Mouse (Mus musculus): ENCODE measurements around the gene Reep3.

GRCm38 (mm10) chr10:67036542-67036941 is 60.2 kb downstream of the Reep3 start:
- TF ChIP-seq CTCF (IDR thresholded peaks at IDR 0.05; ENCODE audit: borderline replicate concordance, control insufficient read depth, extremely low read depth, insufficient read depth, low read length, poor library complexity), result no peak
- no peak for TF ChIP-seq POLR2A (IDR thresholded peaks at IDR 0.05; ENCODE audit: control insufficient read depth, extremely low read depth, insufficient read depth, low read length, poor library complexity)
